Mouse (Mus musculus) cerebellum, adult 9-11 months (tissue): Measurements from ENCODE around the gene Cdadc1.

Source experiments
- DNase-seq: peaks from one replicate; pipeline ENCODE4 v3.0.0; 2022

Gene Cdadc1

DNA sequence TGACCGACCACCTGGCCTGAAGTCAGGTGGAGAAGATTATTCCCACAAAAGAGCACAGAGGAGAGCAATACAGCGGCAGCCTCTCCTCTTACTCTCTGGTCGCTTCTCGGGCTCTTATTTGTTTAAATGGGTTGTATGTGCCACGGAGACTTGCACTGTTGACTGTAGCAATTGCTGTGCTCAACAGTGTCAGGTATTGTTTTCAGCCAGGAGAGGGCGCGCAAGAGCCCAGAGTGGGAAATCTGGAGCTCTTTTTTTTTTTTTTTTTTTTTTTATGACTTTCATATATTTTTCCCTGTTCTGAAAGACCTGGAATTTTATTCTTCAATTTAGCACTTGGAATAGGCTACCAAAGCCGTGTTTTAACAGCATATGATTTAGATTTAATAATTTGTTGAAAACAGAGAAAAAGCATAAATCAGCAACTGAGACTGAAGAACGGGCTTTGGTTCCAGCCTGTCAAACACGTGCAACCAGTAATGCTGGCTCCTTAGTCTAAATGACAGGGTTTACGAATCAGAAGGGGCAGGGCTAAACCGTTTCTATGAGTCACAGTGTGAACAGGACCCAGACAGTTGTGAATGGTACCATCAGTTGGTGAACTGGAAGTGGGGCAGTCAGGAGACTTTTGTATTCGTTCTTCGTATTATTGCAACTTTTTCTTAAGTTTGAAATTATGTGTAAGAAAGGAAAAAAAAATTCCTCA, 15.3 kb upstream of the Cdadc1 start:
- DNase-seq, result no peak

- DNase-seq, result no peak
These were observed 9.3 kb upstream of the Cdadc1 start for GRCm38 (mm10) chr14:59607021-59607420.

- peak; percentile 36 for DNase-seq
These were observed 8.1 kb upstream of the Cdadc1 start for GRCm38 (mm10) chr14:59605671-59606353.

DNA sequence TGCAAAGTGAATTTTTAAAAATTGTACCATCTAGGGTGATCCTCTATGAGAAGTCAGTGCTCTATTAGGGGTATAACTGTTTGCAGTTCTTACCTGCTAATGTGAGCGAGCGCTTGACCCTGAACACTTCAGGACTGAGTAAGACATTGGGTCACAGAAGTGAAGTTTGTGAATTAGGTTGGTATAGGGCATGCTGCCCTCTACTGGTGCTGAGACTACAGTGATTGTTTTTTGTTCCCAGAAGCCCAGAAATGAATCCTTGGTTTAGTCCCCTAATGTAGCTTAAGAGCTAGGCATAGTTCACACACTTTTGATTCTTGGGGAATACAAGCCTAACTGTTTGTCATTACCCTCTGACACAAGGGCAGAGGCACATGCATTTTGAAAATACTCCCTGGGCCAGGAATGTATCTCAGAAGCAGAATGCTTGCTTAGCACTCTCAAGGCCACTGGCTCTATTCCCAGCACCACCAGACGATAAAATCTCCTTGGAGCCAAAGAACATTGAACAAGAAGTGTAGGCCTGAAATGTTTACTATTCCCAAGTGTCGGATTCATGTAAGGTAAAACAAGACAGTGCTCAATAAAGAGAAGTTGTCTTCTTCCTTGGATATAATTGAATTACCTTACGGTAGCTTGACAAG, 6.4 kb upstream of the Cdadc1 start:
- DNase-seq, result no peak

DNA sequence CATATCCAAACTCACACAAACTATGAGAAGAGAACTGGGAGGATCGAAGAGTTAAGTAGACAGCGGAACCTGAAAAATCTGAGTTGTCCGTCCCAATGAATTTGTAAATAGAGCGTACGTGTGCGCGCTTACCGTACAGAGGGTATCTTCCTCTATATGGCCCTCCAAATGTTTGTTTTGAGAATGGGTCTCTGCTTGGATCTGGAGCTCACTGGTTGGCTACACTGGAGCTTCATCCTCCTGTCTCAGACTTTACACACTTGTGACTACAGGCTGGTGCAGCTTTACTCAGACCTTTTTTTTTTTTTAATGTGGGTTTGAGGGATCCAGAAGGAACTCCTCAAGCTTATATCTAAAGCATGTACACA, 485 bp upstream of the Cdadc1 start:
- no peak for DNase-seq

- DNase-seq, result no peak
These were observed 2.8 kb downstream of the Cdadc1 start for GRCm38 (mm10) chr14:59594988-59595387.

GRCm38 (mm10) chr14:59592593-59592992, 5.2 kb downstream of the Cdadc1 start:
- no peak for DNase-seq

DNA sequence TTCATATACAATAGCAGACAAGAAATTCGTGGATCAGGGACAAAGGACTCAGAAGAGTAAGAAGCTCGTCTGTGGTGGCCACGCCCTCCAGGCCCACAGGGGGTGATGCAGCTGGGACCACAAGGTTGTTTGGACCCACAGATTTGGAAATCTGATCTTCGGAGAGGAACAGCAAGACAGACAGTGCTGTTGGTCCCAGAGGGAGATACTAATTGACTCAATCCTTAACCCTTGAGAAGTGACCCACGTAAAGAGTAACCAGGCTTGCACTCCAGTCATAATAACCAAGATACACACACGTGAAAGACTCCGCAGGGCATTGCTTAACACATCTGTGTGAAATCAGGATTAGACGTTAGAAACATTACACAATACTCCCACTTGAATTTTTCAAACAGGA, 5.9 kb downstream of the Cdadc1 start:
- no peak for DNase-seq

DNA sequence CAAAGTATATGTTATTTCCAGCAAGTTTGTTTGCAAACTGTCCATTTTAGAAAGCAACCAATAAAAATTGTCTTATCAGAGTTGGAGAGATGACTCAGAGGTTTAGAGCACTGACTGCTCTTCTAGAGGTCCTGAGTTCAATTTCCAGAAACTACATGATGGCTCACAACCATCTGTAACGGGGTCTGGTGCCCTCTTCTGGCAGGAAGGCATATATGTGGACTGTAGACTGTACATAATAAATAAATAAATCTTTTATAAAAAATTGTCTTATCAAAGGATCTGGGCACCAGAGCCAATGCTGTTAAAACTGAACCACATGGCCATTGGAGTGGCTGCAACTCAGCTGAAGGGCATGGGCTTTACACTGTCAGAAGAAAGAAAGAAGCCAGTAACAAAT, 7.1 kb downstream of the Cdadc1 start:
- DNase-seq, result no peak

DNA sequence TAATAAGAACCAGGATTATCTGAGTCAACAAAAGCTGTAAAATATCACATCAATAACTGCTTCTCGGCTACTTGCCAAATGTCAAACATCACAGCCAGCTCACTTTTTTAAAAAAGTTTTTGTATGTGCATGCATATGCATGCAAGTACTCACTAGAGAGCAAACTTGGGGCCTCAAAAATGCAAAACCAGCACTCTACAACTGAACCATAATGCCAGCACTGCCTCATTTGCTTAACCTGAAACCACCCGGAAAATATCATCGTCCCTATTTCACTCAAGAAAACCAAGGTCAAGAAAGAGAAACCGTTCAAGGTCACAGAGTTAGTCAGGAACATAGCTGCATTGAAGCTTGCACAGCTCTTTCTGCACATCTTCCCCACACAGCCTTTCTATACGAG, 21.4 kb downstream of the Cdadc1 start:
- no peak for DNase-seq

GRCm38 (mm10) chr14:59566756-59567155, 31.0 kb downstream of the Cdadc1 start:
- no peak for DNase-seq

DNA sequence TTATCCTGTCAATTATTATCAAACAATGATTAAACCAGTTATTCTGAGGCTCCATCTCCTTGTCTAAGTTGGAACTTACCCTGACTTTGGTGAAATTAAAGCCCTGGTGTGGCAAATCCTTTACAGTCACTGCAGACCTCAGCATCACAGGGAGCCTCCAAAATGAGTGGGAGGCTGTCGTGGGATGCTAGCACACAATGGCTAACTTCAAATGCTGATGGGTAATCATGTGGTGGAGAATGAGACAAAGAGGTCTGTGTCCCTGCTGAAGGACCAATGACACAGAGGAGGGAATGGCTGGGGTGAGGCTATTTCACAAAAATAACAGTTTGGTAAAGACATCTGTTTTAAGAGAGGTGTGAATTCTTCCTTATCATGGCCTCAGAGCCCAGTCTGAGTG, 39.9 kb downstream of the Cdadc1 start:
- DNase-seq, result no peak

GRCm38 (mm10) chr14:59557071-59557470, 40.7 kb downstream of the Cdadc1 start:
- DNase-seq, result no peak

DNA sequence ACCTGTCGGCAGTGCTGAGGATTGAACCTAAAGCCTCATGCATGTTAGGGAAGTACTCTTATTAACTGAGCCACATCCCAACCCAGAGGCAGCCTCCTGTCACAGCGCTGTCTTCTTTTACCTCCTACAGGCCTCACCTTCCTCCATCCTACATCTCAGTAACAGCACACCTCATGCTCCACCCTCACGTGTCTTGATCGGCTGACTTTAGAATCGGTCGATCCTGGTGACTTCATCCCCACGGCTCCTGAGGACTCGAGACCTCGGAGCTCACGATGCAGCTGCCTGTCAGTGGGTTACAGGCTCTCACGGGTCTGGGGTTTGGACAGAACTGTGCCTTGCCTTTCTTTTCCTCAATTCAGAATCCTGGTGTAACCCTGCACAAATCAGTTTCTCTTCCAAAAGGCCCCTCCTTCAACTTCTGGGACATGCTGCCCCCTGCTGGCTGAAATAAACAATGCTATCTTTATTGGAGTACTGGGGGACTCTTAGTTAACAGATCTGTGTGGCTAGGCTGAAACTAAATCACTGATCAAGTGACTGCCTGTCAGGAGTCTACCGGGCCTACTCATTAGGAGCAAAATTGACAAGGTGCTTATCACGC, 41.7 kb downstream of the Cdadc1 start:
- DNase-seq, result peak; percentile 53

- no peak for DNase-seq
These were observed 42.7 kb downstream of the Cdadc1 start for GRCm38 (mm10) chr14:59555018-59555417.

- no peak for DNase-seq
These were observed 43.7 kb downstream of the Cdadc1 start for GRCm38 (mm10) chr14:59554025-59554424.

DNA sequence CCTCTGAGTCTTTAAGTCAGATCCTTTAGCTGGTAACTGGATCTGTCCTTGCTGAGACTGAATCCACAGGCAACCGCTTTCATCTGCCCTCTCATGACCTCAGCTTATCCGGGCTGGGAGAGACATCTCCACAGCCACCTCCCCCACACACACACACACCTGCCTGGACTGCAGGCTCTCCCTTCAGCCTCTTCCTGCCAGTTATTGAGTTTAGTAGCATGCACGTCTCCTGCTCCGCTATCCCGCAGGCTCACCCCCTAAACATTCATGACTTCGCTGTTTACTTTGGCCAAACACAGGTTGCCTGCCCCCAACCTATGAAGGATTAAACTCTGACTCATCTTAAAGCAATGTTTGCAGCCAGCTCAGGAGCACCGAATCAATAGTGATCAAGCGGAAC, 45.8 kb downstream of the Cdadc1 start:
- DNase-seq, result no peak

- DNase-seq, result no peak
These were observed 46.9 kb downstream of the Cdadc1 start for GRCm38 (mm10) chr14:59550841-59551240.

DNA sequence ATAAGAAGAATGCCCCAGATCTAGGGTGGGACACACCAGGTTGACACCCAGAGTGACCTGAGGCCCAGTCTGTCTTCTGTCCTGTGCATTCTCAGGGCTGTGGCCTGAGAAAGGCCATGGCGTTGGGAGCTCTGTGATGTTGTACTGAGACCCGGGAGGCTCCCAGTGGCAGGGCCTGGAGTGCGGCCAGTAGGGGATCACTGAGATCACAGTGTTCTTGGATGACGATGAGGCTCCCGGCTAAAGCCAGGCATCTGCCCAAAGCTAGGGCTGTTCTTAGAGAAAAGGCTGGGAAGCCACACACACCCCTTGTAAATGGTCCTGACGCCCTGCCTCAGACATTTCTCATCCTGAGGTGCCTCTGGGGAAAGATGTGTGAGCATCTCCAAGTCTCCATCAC, 48.7 kb downstream of the Cdadc1 start:
- DNase-seq, result peak; percentile 17

- DNase-seq, result no peak
These were observed 49.2 kb downstream of the Cdadc1 start for GRCm38 (mm10) chr14:59548532-59548931.

GRCm38 (mm10) chr14:59547530-59547929, 50.2 kb downstream of the Cdadc1 start:
- DNase-seq, result no peak

GRCm38 (mm10) chr14:59546162-59546880, 51.4 kb downstream of the Cdadc1 start:
- DNase-seq, result no peak

GRCm38 (mm10) chr14:59543956-59544355, 53.8 kb downstream of the Cdadc1 start:
- no peak for DNase-seq
